Mouse (Mus musculus): ENCODE results near the gene Trim17.

- no peak for TF ChIP-seq CTCF (IDR thresholded peaks at IDR 0.05; ENCODE audit: borderline replicate concordance, control insufficient read depth, extremely low read depth, insufficient read depth, low read length, poor library complexity)
- TF ChIP-seq POLR2A (IDR thresholded peaks at IDR 0.05; ENCODE audit: control insufficient read depth, extremely low read depth, insufficient read depth, low read length, poor library complexity) = no peak
These were observed 35.7 kb downstream of the Trim17 start for GRCm38 (mm10) chr11:58990141-58990540.

All from thymus, adult 2 months (tissue).